Mouse (Mus musculus) liver, embryonic 14.5 days (tissue): ENCODE data around the gene Fgfr2.

ENCODE experiments used
- CTCF ChIP-seq: IDR thresholded peaks from 2 replicates; pipeline ENCODE4 v1.5.1; 2016; ENCODE audit warnings: antibody characterized with exemption, low read depth, control low read depth
- EP300 ChIP-seq: IDR thresholded peaks from 2 replicates; pipeline ENCODE4 v1.6.1; 2016; ENCODE audit warnings: antibody characterized with exemption, low read depth

- no peak for TF ChIP-seq CTCF
- no peak for TF ChIP-seq EP300
Measured at GRCm38 (mm10) chr7:130823992-130824391, 2299.2 kb downstream of the Fgfr2 start.
